Mouse (Mus musculus): ENCODE results near the gene Ak5. TPM values are rescaled to one million over a fixed set of nuclear protein-coding genes. Genes with fewer than 3 reads are reported as not detected.

Ak5 gene
- polyA plus RNA-seq, 2 experiments, result 0.94 to 2.2 TPM

DNA sequence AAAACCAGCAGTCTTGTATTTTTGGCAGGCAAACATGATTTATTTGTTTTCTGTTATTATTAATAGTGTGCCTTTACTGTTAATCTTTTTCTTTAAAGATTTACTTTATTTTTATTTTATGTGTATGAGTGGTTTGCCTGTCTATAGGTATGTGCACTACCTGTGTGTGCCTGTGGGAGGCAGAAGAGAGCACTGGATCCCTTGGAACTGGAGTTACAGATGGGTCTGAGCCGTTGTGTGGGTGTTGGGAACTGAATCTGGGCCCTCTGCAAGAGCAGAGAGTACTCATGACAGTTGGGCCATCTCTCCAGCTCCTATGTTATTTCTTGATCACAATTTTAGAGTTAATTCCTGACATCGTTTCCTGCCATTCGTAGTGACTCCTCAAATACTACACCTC lies 111.2 kb downstream of the Ak5 start:
- H3K27me3 ChIP-seq (ENCODE audit: control insufficient read depth, insufficient read depth, low read length), result no peaks in the 10 kb centered on the region
- H3K9ac ChIP-seq (ENCODE audit: low read depth, low read length, severe bottlenecking), result no peak overlapping the region
- 92% methylated on average over 3 of the region's 3 CpGs for WGBS
- H3K4me3 ChIP-seq (replicated peaks; ENCODE audit: low read length), result no peak overlapping the region
- no peaks in the 10 kb centered on the region for H3K4me1 ChIP-seq (ENCODE audit: control insufficient read depth, insufficient read depth, low read length)
- no peaks in the 10 kb centered on the region for H3K36me3 ChIP-seq (ENCODE audit: control insufficient read depth, insufficient read depth, low read length)
- no peak overlapping the region for H3K27ac ChIP-seq (replicated peaks; ENCODE audit: low read depth, low read length)
- no peak for TF ChIP-seq POLR2A (IDR thresholded peaks at IDR 0.05; ENCODE audit: borderline replicate concordance, extremely low read depth, insufficient read depth, insufficient read length)
- H3K4me2 ChIP-seq (replicated peaks; ENCODE audit: low read depth, low read length, severe bottlenecking), result no peak overlapping the region
- no peaks in the 10 kb centered on the region for H3K9me3 ChIP-seq (ENCODE audit: control insufficient read depth, low read length)
- DNase-seq (ENCODE audit: low spot score), result no peak
- no peak for ATAC-seq (ENCODE audit: low FRiP score, low read depth)

GRCm38 (mm10) chr3:152556435-152556834 lies 111.7 kb downstream of the Ak5 start:
- H3K4me3 ChIP-seq (replicated peaks; ENCODE audit: low read length), result no peak overlapping the region
- TF ChIP-seq POLR2A (IDR thresholded peaks at IDR 0.05; ENCODE audit: borderline replicate concordance, extremely low read depth, insufficient read depth, insufficient read length), result no peak
- H3K9me3 ChIP-seq (ENCODE audit: control insufficient read depth, low read length), result no peaks in the 10 kb centered on the region
- H3K4me1 ChIP-seq (ENCODE audit: control insufficient read depth, insufficient read depth, low read length), result no peaks in the 10 kb centered on the region
- no peak overlapping the region for H3K27ac ChIP-seq (replicated peaks; ENCODE audit: low read depth, low read length)
- WGBS, result 41% methylated on average over 3 of the region's 4 CpGs
- no peaks in the 10 kb centered on the region for H3K27me3 ChIP-seq (ENCODE audit: control insufficient read depth, insufficient read depth, low read length)
- no peak for ATAC-seq (ENCODE audit: low FRiP score, low read depth)
- H3K4me2 ChIP-seq (replicated peaks; ENCODE audit: low read depth, low read length, severe bottlenecking), result no peak overlapping the region
- no peaks in the 10 kb centered on the region for H3K36me3 ChIP-seq (ENCODE audit: control insufficient read depth, insufficient read depth, low read length)
- H3K9ac ChIP-seq (ENCODE audit: low read depth, low read length, severe bottlenecking), result no peak overlapping the region
- no peak for DNase-seq (ENCODE audit: low spot score)

GRCm38 (mm10) chr3:152555216-152555615 lies 112.9 kb downstream of the Ak5 start:
- ATAC-seq (ENCODE audit: low FRiP score, low read depth), result no peak

GRCm38 (mm10) chr3:152554366-152554765 lies 113.8 kb downstream of the Ak5 start:
- 84% methylated on average over 7 of the region's 7 CpGs for WGBS
- Histone ChIP-seq H3K27ac (replicated peaks; ENCODE audit: low read depth, low read length) (no peak overlapping the region), H3K36me3 (ENCODE audit: control insufficient read depth, insufficient read depth, low read length) (no peaks in the 10 kb centered on the region), H3K9me3 (ENCODE audit: control insufficient read depth, low read length) (no peaks in the 10 kb centered on the region), H3K4me3 (replicated peaks; ENCODE audit: low read length) (no peak overlapping the region), H3K27me3 (ENCODE audit: control insufficient read depth, insufficient read depth, low read length) (no peaks in the 10 kb centered on the region), H3K9ac (ENCODE audit: low read depth, low read length, severe bottlenecking) (no peak overlapping the region), H3K4me1 (ENCODE audit: control insufficient read depth, insufficient read depth, low read length) (no peaks in the 10 kb centered on the region), H3K4me2 (replicated peaks; ENCODE audit: low read depth, low read length, severe bottlenecking) (no peak overlapping the region)
- no peak for DNase-seq (ENCODE audit: low spot score)
- TF ChIP-seq POLR2A (IDR thresholded peaks at IDR 0.05; ENCODE audit: borderline replicate concordance, extremely low read depth, insufficient read depth, insufficient read length), result no peak
- ATAC-seq (ENCODE audit: low FRiP score, low read depth), result no peak

More at GRCm38 (mm10) chr3:152555216-152555615, 112.9 kb downstream of the Ak5 start:
- H3K27ac ChIP-seq (replicated peaks; ENCODE audit: low read depth, low read length), result no peak overlapping the region
- 74% methylated on average over 7 of the region's 7 CpGs for WGBS
- H3K4me3 ChIP-seq (replicated peaks; ENCODE audit: low read length), result no peak overlapping the region
- H3K36me3 ChIP-seq (ENCODE audit: control insufficient read depth, insufficient read depth, low read length), result no peaks in the 10 kb centered on the region
- no peaks in the 10 kb centered on the region for H3K27me3 ChIP-seq (ENCODE audit: control insufficient read depth, insufficient read depth, low read length)
- no peaks in the 10 kb centered on the region for H3K9me3 ChIP-seq (ENCODE audit: control insufficient read depth, low read length)
- DNase-seq (ENCODE audit: low spot score), result no peak
- TF ChIP-seq POLR2A (IDR thresholded peaks at IDR 0.05; ENCODE audit: borderline replicate concordance, extremely low read depth, insufficient read depth, insufficient read length), result no peak
- H3K4me2 ChIP-seq (replicated peaks; ENCODE audit: low read depth, low read length, severe bottlenecking), result no peak overlapping the region
- no peak overlapping the region for H3K9ac ChIP-seq (ENCODE audit: low read depth, low read length, severe bottlenecking)
- H3K4me1 ChIP-seq (ENCODE audit: control insufficient read depth, insufficient read depth, low read length), result no peaks in the 10 kb centered on the region

DNA sequence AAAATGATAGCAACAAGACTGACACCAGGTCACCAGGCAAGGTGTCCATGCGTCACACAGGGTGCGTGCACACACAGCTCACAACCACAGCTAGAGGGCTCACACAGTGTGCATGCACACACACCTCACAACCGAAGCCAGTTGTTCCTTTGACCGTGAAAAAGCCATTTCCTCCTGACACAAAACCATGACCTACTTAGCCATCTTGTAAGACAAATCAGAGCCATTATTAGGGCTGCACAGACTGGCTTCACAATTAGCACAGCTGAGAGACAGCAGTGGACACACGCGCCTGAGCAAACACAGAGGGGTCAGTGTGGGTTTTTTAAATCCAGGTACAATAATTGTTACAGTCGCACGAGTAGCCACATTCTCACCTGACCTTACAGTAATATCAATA lies 115.5 kb downstream of the Ak5 start:
- Histone ChIP-seq H3K27ac (replicated peaks; ENCODE audit: low read depth, low read length) (no peak overlapping the region), H3K9ac (ENCODE audit: low read depth, low read length, severe bottlenecking) (no peak overlapping the region), H3K9me3 (ENCODE audit: control insufficient read depth, low read length) (no peaks in the 10 kb centered on the region), H3K4me3 (replicated peaks; ENCODE audit: low read length) (no peak overlapping the region), H3K4me2 (replicated peaks; ENCODE audit: low read depth, low read length, severe bottlenecking) (no peak overlapping the region), H3K36me3 (ENCODE audit: control insufficient read depth, insufficient read depth, low read length) (no peaks in the 10 kb centered on the region), H3K4me1 (ENCODE audit: control insufficient read depth, insufficient read depth, low read length) (no peaks in the 10 kb centered on the region), H3K27me3 (ENCODE audit: control insufficient read depth, insufficient read depth, low read length) (no peaks in the 10 kb centered on the region)
- no peak for TF ChIP-seq POLR2A (IDR thresholded peaks at IDR 0.05; ENCODE audit: borderline replicate concordance, extremely low read depth, insufficient read depth, insufficient read length)
- DNase-seq (ENCODE audit: low spot score) (no peak), ATAC-seq (ENCODE audit: low FRiP score, low read depth) (no peak)
- 82% methylated on average over 8 of the region's 8 CpGs for WGBS

Measured in limb, embryonic 14.5 days (tissue).